In the genomic region with DNA sequence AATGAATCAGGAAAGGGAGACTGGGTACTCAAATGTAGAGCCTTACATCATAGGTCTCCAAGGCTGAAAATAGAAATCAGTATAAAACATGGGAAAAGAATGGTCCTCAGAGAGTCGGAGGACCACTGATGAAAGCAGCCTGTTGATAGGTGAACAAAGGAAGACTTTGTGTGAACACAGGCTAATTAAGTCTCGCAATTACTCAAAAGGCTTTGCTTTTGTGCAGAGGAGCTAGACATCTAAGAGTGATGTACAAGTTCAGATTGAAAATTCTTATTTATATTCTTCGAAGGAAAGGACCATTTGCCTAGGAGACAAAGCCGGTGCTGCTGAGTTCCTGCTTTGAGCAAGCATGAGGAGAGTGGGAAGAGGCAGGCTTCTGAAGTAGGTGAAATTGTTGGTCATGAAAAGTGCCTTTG, we compare ENCODE assay signal across 22 mouse cellular contexts.
A peak's percentile ranks its signal among the peaks of the same experiment; 100 is the strongest.
DNase-seq lines count a peak whose midpoint lies in the region; ATAC-seq lines count a peak whose summit lies in the region.
"Had no signal": no experiment of that assay in that cellular context is flagged by ENCODE, and none has a peak within 500 bp of the region (broad histone marks: within the 10 kb centered on the region; RNA-seq: fewer than 3 reads in every experiment).

No protein-coding gene starts in this region.

- no peak overlapping the region for H3K27ac ChIP-seq in midbrain, embryonic 12.5 days (replicated peaks)
- H3K27ac ChIP-seq in midbrain, embryonic 16.5 days (ENCODE audit: low read length), result no peak overlapping the region
- H3K27ac ChIP-seq in forebrain, embryonic 13.5 days, result peak overlapping the region; percentile 41
- no peak overlapping the region for H3K27ac ChIP-seq in neural tube, embryonic 12.5 days
- H3K27ac ChIP-seq: embryonic facial prominence, embryonic 12.5 days; heart, embryonic 15.5 days; limb, embryonic 10.5 days had no signal

- WGBS in midbrain, embryonic 12.5 days, result 50% methylated on average over 4 of the region's 4 CpGs
- 45% methylated on average over 4 of the region's 4 CpGs for WGBS in midbrain, embryonic 16.5 days
- 6% methylated on average over 4 of the region's 4 CpGs for whole genome bisulfite sequencing in forebrain, embryonic 13.5 days
- 28% methylated on average over 4 of the region's 4 CpGs for WGBS in neural tube, embryonic 12.5 days

- no peak overlapping the region for H3K9ac ChIP-seq in midbrain, embryonic 12.5 days (replicated peaks)
- no peak overlapping the region for H3K9ac ChIP-seq in midbrain, embryonic 16.5 days (ENCODE audit: low read depth, low read length)
- no peak overlapping the region for H3K9ac ChIP-seq in forebrain, embryonic 13.5 days
- no peak overlapping the region for H3K9ac ChIP-seq in neural tube, embryonic 12.5 days
- H3K9ac ChIP-seq: embryonic facial prominence, embryonic 12.5 days; heart, embryonic 15.5 days; liver, postnatal 0 days had no signal

- H3K4me3 ChIP-seq in midbrain, embryonic 12.5 days, result no peak overlapping the region
- no peak overlapping the region for H3K4me3 ChIP-seq in midbrain, embryonic 16.5 days (ENCODE audit: low read depth, low read length)
- H3K4me3 ChIP-seq in forebrain, embryonic 13.5 days, result no peak overlapping the region
- no peak overlapping the region for H3K4me3 ChIP-seq in neural tube, embryonic 12.5 days
- H3K4me3 ChIP-seq: embryonic facial prominence, embryonic 12.5 days; erythroblast, embryonic 14.5 days; heart, embryonic 15.5 days; limb, embryonic 10.5 days; myocyte had no signal

- peak; percentile 47 for DNase-seq in embryo, embryonic 9.5 days (ENCODE audit: extremely low spot score)
- DNase-seq in urinary bladder, postnatal 14 days (ENCODE audit: low spot score), result no peak
- no peak for DNase-seq in adrenal gland, postnatal 36 days
- DNase-seq in cerebellum, postnatal 36 days, result no peak
- DNase-seq: adrenal gland, adult 2 months; cerebellum, postnatal 10 days; gastrocnemius, postnatal 36 days; heart, postnatal 4 days; kidney, adult 9 months; kidney, postnatal 36 days; liver, postnatal 0 days; lung, postnatal 10 days; thymus, postnatal 4 days had no signal

- no peaks in the 10 kb centered on the region for H3K36me3 ChIP-seq in midbrain, embryonic 12.5 days
- no peaks in the 10 kb centered on the region for H3K36me3 ChIP-seq in midbrain, embryonic 16.5 days (ENCODE audit: control insufficient read depth, insufficient read depth, low read length)
- H3K36me3 ChIP-seq in forebrain, embryonic 13.5 days (ENCODE audit: poor library complexity, severe bottlenecking), result no peaks in the 10 kb centered on the region
- no peaks in the 10 kb centered on the region for H3K36me3 ChIP-seq in neural tube, embryonic 12.5 days
- H3K36me3 ChIP-seq: embryonic facial prominence, embryonic 12.5 days; heart, embryonic 15.5 days; limb, embryonic 10.5 days had no signal

- H3K4me2 ChIP-seq in midbrain, embryonic 12.5 days (replicated peaks), result no peak overlapping the region
- H3K4me2 ChIP-seq in midbrain, embryonic 16.5 days (ENCODE audit: low read length), result no peak overlapping the region
- no peak overlapping the region for H3K4me2 ChIP-seq in forebrain, embryonic 13.5 days
- H3K4me2 ChIP-seq in neural tube, embryonic 12.5 days (replicated peaks), result no peak overlapping the region
- H3K4me2 ChIP-seq: embryonic facial prominence, embryonic 12.5 days; heart, embryonic 15.5 days had no signal

- H3K4me1 ChIP-seq in midbrain, embryonic 12.5 days, result no peaks in the 10 kb centered on the region; the same call in 1 of the 2 replicates
- no peaks in the 10 kb centered on the region for H3K4me1 ChIP-seq in midbrain, embryonic 16.5 days (ENCODE audit: control insufficient read depth, insufficient read depth, low read length)
- 0 out of 2 replicates have a peak, but pooled peaks cover 11% of the 10 kb centered on the region for H3K4me1 ChIP-seq in forebrain, embryonic 13.5 days
- peaks cover 9% of the 10 kb centered on the region; the same call in 1 of the 2 replicates for H3K4me1 ChIP-seq in neural tube, embryonic 12.5 days
- H3K4me1 ChIP-seq: heart, embryonic 15.5 days had no signal

- no peaks in the 10 kb centered on the region for H3K27me3 ChIP-seq in midbrain, embryonic 12.5 days
- H3K27me3 ChIP-seq in midbrain, embryonic 16.5 days (ENCODE audit: control insufficient read depth, insufficient read depth, low read depth, low read length), result no peaks in the 10 kb centered on the region
- no peaks in the 10 kb centered on the region for H3K27me3 ChIP-seq in forebrain, embryonic 13.5 days
- no peaks in the 10 kb centered on the region for H3K27me3 ChIP-seq in neural tube, embryonic 12.5 days (replicated peaks)
- H3K27me3 ChIP-seq: embryonic facial prominence, embryonic 12.5 days; heart, embryonic 15.5 days had no signal

- peak; percentile 30; the same call in 1 of the 2 replicates for ATAC-seq in midbrain, embryonic 12.5 days (ENCODE audit: low FRiP score, low read depth)
- no peak for ATAC-seq in midbrain, embryonic 16.5 days
- ATAC-seq in forebrain, embryonic 13.5 days, result peak; percentile 82
- peak; percentile 61; the same call in 1 of the 2 replicates for ATAC-seq in neural tube, embryonic 12.5 days (ENCODE audit: low FRiP score, low read depth)
- ATAC-seq: liver, postnatal 0 days had no signal

- no peaks in the 10 kb centered on the region for H3K9me3 ChIP-seq in midbrain, embryonic 12.5 days
- no peaks in the 10 kb centered on the region for H3K9me3 ChIP-seq in midbrain, embryonic 16.5 days (replicated peaks; ENCODE audit: control insufficient read depth, low read length, poor library complexity, severe bottlenecking)
- H3K9me3 ChIP-seq in forebrain, embryonic 13.5 days (replicated peaks), result no peaks in the 10 kb centered on the region
- no peaks in the 10 kb centered on the region for H3K9me3 ChIP-seq in neural tube, embryonic 12.5 days
- H3K9me3 ChIP-seq: embryonic facial prominence, embryonic 12.5 days; heart, embryonic 15.5 days; limb, embryonic 10.5 days had no signal
